Mouse (Mus musculus) heart, embryonic 14.5 days (tissue): ENCODE data around the gene Aunip. TPM values are rescaled to one million over a fixed set of nuclear protein-coding genes. Genes with fewer than 3 reads are reported as not detected.

Experiments used
- ATAC-seq: fragments of 200-750 bp; cut with Nextera tagmentation; 2 replicates; pipeline ENCODE4 v1.8.0; 2017; ENCODE audit warnings: low read depth, moderate TSS enrichment; ENCODE audit not compliant: insufficient number of reproducible peaks, insufficient read depth, low FRiP score
- H3K27ac ChIP-seq, 2 experiments: fragments of 200-500 bp in 1 of 2; fragments of 300-500 bp in 1 of 2; sonication (generic) in 1 of 2; replicated peaks in 1 of 2; 2 replicates each; pipeline ENCODE4 v1.5.1; 2012 to 2014; ENCODE audit warnings: low read depth in 2 of 2, low read length in 2 of 2, control low read depth in 1 of 2, mild to moderate bottlenecking in 1 of 2, mixed read lengths in 1 of 2; ENCODE audit not compliant: control insufficient read depth in 1 of 2, insufficient read depth in 1 of 2
- H3K27me3 ChIP-seq: fragments of 300-500 bp; sonication (generic); 2 replicates; pipeline ENCODE4 v1.6.1; 2014; ENCODE audit warnings: mild to moderate bottlenecking, low read length, control low read depth; ENCODE audit not compliant: control insufficient read depth, insufficient read depth
- H3K36me3 ChIP-seq: fragments of 300-500 bp; sonication (generic); 2 replicates; pipeline ENCODE4 v1.6.1; 2014; ENCODE audit warnings: mild to moderate bottlenecking, control low read depth, low read length, mixed read lengths; ENCODE audit not compliant: control insufficient read depth, insufficient read depth
- H3K4me1 ChIP-seq, 2 experiments: fragments of 200-500 bp in 1 of 2; fragments of 300-500 bp in 1 of 2; sonication (generic) in 1 of 2; 2 replicates each; pipeline ENCODE4 v1.6.1; 2012 to 2014; ENCODE audit warnings: low read length in 2 of 2, control low read depth in 1 of 2, mixed read lengths in 1 of 2; ENCODE audit not compliant: control insufficient read depth in 2 of 2, insufficient read depth in 2 of 2
- H3K4me2 ChIP-seq: fragments of 300-500 bp; sonication (generic); 2 replicates; pipeline ENCODE4 v1.6.1; 2014; ENCODE audit warnings: mild to moderate bottlenecking, low read length
- H3K4me3 ChIP-seq, 2 experiments: fragments of 200-500 bp in 1 of 2; fragments of 300-500 bp in 1 of 2; sonication (generic) in 1 of 2; 2 replicates each; pipeline ENCODE4 v1.5.1; 2012 to 2014; ENCODE audit warnings: low read length in 2 of 2, mild to moderate bottlenecking in 2 of 2, control low read depth in 1 of 2, low read depth in 1 of 2, moderate library complexity in 1 of 2; ENCODE audit not compliant: control insufficient read depth in 1 of 2, insufficient read depth in 1 of 2
- H3K9ac ChIP-seq: fragments of 300-500 bp; sonication (generic); 2 replicates; pipeline ENCODE4 v1.6.1; 2014; ENCODE audit warnings: mild to moderate bottlenecking, low read length
- H3K9me3 ChIP-seq: fragments of 300-500 bp; sonication (generic); 2 replicates; pipeline ENCODE4 v1.6.1; 2016; ENCODE audit warnings: low read length, control low read depth; ENCODE audit not compliant: control insufficient read depth
- WGBS: fragments of 180-500 bp; shearing (Covaris S2); extraction: QIAGEN DNeasy Blood & Tissue Kit; methylation state at CpG from one replicate; pipeline ENCODE4 v1.1.7; 2014; 5-methylcytosine and 5-hydroxymethylcytosine counted together
- polyA plus RNA-seq: library from polyadenylated mRNA; unstranded; fragments of >200 nt; fragmentation: Nextera tagmentation; extraction: Ambion mirVana; gene quantifications from 2 replicates; pipeline ENCODE4 v1.2.1, GENCODE M21; 2014

Aunip gene
- polyA plus RNA-seq, 1 experiment from 2014 or later = 3.2 TPM

GRCm38 (mm10) chr4:134555956-134556580, 45.3 kb downstream of the Aunip start:
- Histone ChIP-seq H3K27ac (no peak overlapping the region), H3K9ac (no peak overlapping the region), H3K4me3 (no peak overlapping the region), H3K27me3 (no peaks in the 10 kb centered on the region), H3K9me3 (no peaks in the 10 kb centered on the region), H3K4me1 (peaks cover 5 to 12% of the 10 kb centered on the region in 2 experiments; a peak in 3 of 4 replicates), H3K4me2 (no peak overlapping the region), H3K36me3 (0 out of 2 replicates have a peak, but pooled peaks cover 4% of the 10 kb centered on the region)
- no peak for ATAC-seq
- WGBS = 67% methylated on average over 8 of the region's 8 CpGs

DNA sequence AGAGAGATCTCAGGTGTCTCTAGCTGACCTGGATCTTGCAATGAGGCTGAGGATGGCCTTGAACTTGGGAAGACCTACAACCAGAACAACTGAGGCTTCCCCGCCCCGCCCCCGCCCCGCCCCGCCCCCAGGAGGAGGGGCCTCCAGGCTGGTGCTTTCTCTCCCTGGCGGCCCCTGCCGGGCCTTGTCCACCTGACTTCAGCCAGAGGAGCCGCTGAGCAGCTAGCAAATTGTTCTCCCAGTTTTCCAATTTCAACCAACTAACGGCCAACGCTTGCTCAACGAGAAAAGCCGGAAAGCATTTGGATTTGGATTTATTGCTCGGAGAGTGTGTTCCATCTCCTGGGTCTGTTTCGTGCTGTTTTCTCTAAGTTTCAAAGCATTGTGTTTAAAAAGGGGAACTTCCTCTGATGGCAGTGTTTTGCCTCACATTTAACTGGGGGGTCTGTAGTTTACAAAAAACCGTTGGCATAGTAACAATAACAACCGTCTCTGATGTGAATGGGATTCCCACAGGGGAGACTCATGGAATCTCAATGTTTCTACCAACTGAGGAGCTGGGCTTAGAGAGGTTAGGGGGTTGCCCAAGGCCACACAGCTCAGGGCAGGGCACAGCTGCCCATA, 46.9 kb downstream of the Aunip start:
- Histone ChIP-seq H3K27me3 (no peaks in the 10 kb centered on the region), H3K27ac (0 out of 4 replicates have a peak overlapping the region, but pooled peaks of 1 of the 2 experiments have one; percentile 28), H3K4me3 (no peak overlapping the region), H3K9me3 (no peaks in the 10 kb centered on the region), H3K4me2 (no peak overlapping the region), H3K4me1 (peaks cover 3 to 4% of the 10 kb centered on the region in 2 experiments; a peak in 2 of 4 replicates), H3K36me3 (peaks cover 14% of the 10 kb centered on the region), H3K9ac (peak overlapping the region; percentile 25; the same call in 1 of the 2 replicates)
- no peak for ATAC-seq
- 25% methylated on average over 16 of the region's 16 CpGs for WGBS

GRCm38 (mm10) chr4:134558570-134559113, 47.8 kb downstream of the Aunip start:
- Histone ChIP-seq H3K4me2 (no peak overlapping the region), H3K27me3 (no peaks in the 10 kb centered on the region), H3K27ac (no peak overlapping the region), H3K9ac (no peak overlapping the region), H3K36me3 (peaks cover 23% of the 10 kb centered on the region), H3K9me3 (no peaks in the 10 kb centered on the region), H3K4me1 (peaks cover 3 to 4% of the 10 kb centered on the region in 2 experiments; a peak in 2 of 4 replicates), H3K4me3 (no peak overlapping the region)
- ATAC-seq = no peak
- 57% methylated on average over 9 of the region's 9 CpGs for WGBS

DNA sequence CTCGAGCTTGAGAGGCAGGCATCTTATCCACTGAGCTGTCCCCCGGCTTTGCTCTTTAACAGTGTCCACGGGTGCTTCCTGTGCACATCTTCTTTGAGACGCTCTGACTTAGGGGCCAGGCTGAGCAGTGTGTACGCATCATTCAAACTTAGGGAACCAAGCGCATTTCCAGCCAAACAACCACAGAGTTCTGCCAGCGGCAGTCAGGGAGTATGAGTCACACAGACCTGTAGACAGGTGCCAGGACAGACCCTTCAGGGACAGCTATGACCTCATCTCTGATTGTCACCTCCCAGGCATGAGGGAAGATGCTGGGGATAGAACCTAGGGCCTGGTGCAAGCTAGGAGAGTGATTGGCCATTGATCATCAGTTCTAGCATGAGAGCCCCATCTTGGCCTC, 48.4 kb downstream of the Aunip start:
- no peak for ATAC-seq
- Histone ChIP-seq H3K9me3 (no peaks in the 10 kb centered on the region), H3K4me1 (peaks cover 3 to 4% of the 10 kb centered on the region in 2 experiments; a peak in 2 of 4 replicates), H3K4me3 (no peak overlapping the region), H3K9ac (no peak overlapping the region), H3K27ac (no peak overlapping the region), H3K36me3 (peaks cover 28% of the 10 kb centered on the region), H3K27me3 (no peaks in the 10 kb centered on the region), H3K4me2 (no peak overlapping the region)
- 69% methylated on average over 7 of the region's 7 CpGs for WGBS

DNA sequence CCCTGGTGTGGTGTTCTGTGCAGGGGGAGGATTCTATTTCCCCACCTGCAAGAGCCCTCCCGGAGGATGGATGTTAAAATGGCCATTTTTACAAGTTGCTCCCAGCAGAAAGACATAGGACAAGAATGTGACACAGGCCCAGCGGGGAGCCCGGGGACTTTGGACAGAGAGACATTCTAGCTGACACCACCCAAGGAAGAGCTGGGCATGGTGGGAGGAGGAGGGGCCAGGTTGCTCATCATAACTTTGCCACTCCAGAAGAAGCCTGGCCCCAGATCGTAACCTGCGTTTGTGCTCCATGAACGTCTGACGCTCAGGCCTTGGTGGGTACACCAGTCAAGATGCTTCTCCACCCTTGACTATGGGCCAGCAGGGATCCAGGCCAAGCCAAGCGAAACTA, 49.9 kb downstream of the Aunip start:
- H3K36me3 ChIP-seq = peaks cover 43% of the 10 kb centered on the region
- no peak overlapping the region for H3K27ac ChIP-seq
- H3K4me3 ChIP-seq = no peak overlapping the region
- WGBS = 86% methylated on average over 8 of the region's 8 CpGs
- no peak overlapping the region for H3K4me2 ChIP-seq
- no peak for ATAC-seq
- H3K9ac ChIP-seq = no peak overlapping the region
- H3K4me1 ChIP-seq = peaks cover 3 to 4% of the 10 kb centered on the region in 2 experiments; a peak in 2 of 4 replicates
- H3K9me3 ChIP-seq = no peaks in the 10 kb centered on the region
- H3K27me3 ChIP-seq = no peaks in the 10 kb centered on the region

- H3K4me2 ChIP-seq = no peak overlapping the region
- no peaks in the 10 kb centered on the region for H3K27me3 ChIP-seq
- no peak overlapping the region for H3K4me3 ChIP-seq
- H3K4me1 ChIP-seq = peaks cover 2 to 3% of the 10 kb centered on the region in 2 experiments; a peak in 2 of 4 replicates
- 82% methylated on average over 2 of the region's 2 CpGs for WGBS
- peaks cover 53% of the 10 kb centered on the region for H3K36me3 ChIP-seq
- H3K9me3 ChIP-seq = peaks cover 4% of the 10 kb centered on the region; the same call in 1 of the 2 replicates
- no peak overlapping the region for H3K9ac ChIP-seq
- no peak overlapping the region for H3K27ac ChIP-seq
- no peak for ATAC-seq
Observed at GRCm38 (mm10) chr4:134562014-134562413, 51.2 kb downstream of the Aunip start.

DNA sequence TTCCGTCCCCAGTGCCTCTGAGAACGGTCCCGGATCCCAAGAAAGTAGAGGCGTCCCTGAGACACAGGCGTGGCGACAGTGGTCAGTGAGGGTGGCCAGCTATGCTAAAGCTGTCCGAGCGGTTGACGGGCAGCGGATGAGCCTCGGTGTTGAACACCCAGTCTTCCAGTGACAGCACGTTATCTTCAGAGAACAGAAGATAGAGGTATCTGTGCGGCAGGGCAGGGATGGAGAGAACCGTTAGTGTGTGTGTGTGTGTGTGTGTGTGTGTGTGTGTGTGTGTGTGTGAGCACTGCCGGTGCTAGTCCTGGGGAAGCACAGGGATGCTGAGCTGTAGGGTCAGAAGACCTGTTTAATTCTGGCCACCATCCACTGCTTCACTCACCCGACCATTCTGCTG, 52.8 kb downstream of the Aunip start:
- ATAC-seq = no peak

More for the DNA sequence above, 52.8 kb downstream of the Aunip start:
- Histone ChIP-seq H3K36me3 (peaks cover 56% of the 10 kb centered on the region), H3K4me2 (no peak overlapping the region), H3K9me3 (peaks cover 4% of the 10 kb centered on the region; the same call in 1 of the 2 replicates), H3K4me3 (no peak overlapping the region), H3K27ac (no peak overlapping the region), H3K27me3 (no peaks in the 10 kb centered on the region), H3K4me1 (no peaks in the 10 kb centered on the region), H3K9ac (no peak overlapping the region)
- 77% methylated on average over 16 of the region's 16 CpGs for WGBS
